Mouse (Mus musculus) CH12.LX (cell line): ENCODE results near the gene Gm44790. TPM values are rescaled to one million over a fixed set of nuclear protein-coding genes. Genes with fewer than 3 reads are reported as not detected.

ENCODE experiments used
- DNase-seq: peaks from one replicate; pipeline ENCODE4 v3.0.0-alpha.2; 2013; ENCODE audit errors: extremely low read depth
- H3K27ac ChIP-seq: 2 replicates; pipeline ENCODE4 v1.5.1; 2012; ENCODE audit warnings: low read depth, mild to moderate bottlenecking, control low read depth, moderate library complexity; ENCODE audit not compliant: insufficient read depth
- H3K27me3 ChIP-seq: replicated peaks from 2 replicates; pipeline ENCODE3; 2012; ENCODE audit warnings: inconsistent platforms
- H3K36me3 ChIP-seq, 2 experiments: replicated peaks in 1 of 2; 2 replicates each; pipeline versions ENCODE3 to v1.6.1; 2012; ENCODE audit warnings: inconsistent platforms in 1 of 2, low read length in 1 of 2, mild to moderate bottlenecking in 1 of 2, mixed read lengths in 1 of 2, moderate library complexity in 1 of 2; ENCODE audit not compliant: control insufficient read depth in 1 of 2, insufficient read depth in 1 of 2
- H3K4me1 ChIP-seq, 2 experiments: 2 replicates each; pipeline ENCODE4 v1.6.1; 2012; ENCODE audit warnings: inconsistent platforms in 1 of 2, moderate library complexity in 1 of 2; ENCODE audit not compliant: insufficient read depth in 2 of 2, control insufficient read depth in 1 of 2
- H3K4me2 ChIP-seq: 2 replicates; pipeline ENCODE4 v1.6.1; 2012; ENCODE audit warnings: low read depth, mild to moderate bottlenecking, control low read depth; ENCODE audit not compliant: poor library complexity, insufficient read depth, severe bottlenecking
- H3K4me3 ChIP-seq, 3 experiments: fragments of 150-350 bp in 1 of 3; sonication (generic) in 1 of 3; replicated peaks in 1 of 3; 2 replicates each; pipeline versions ENCODE3 to v1.5.1; 2011 to 2012; ENCODE audit warnings: low read depth in 2 of 3, low read length in 2 of 3, mild to moderate bottlenecking in 2 of 3, moderate library complexity in 2 of 3, control low read depth in 1 of 3, improper control_type of control experiment in 1 of 3, inconsistent platforms in 1 of 3, mixed read lengths in 1 of 3; ENCODE audit not compliant: poor library complexity in 1 of 3
- H3K79me2 ChIP-seq: replicated peaks from 2 replicates; pipeline ENCODE4 v1.6.1; 2012; ENCODE audit warnings: mild to moderate bottlenecking, moderate library complexity; ENCODE audit not compliant: control insufficient read depth, poor library complexity, insufficient read depth, severe bottlenecking; ENCODE audit errors: extremely low read depth
- H3K9ac ChIP-seq: 2 replicates; pipeline ENCODE4 v1.6.1; 2012; ENCODE audit warnings: low read depth, mild to moderate bottlenecking, control low read depth, moderate library complexity; ENCODE audit not compliant: insufficient read depth
- H3K9me3 ChIP-seq: replicated peaks from 2 replicates; pipeline ENCODE3; 2012; ENCODE audit warnings: low read length, inconsistent platforms, mixed read lengths
- BHLHE40 ChIP-seq: IDR thresholded peaks from 2 replicates; pipeline ENCODE4 v1.6.1; 2011; ENCODE audit warnings: mild to moderate bottlenecking, low read depth, low read length, improper control_type of control experiment
- CHD2 ChIP-seq: IDR thresholded peaks from 2 replicates; pipeline ENCODE4 v1.6.1; 2011; ENCODE audit warnings: low read length, improper control_type of control experiment
- E2F4 ChIP-seq: IDR thresholded peaks from 2 replicates; pipeline ENCODE4 v1.6.1; 2011; ENCODE audit warnings: low read depth, low read length, improper control_type of control experiment; ENCODE audit not compliant: insufficient replicate concordance
- ELF1 ChIP-seq: IDR thresholded peaks from 2 replicates; pipeline ENCODE4 v1.6.1; 2014; ENCODE audit warnings: low read depth, mild to moderate bottlenecking, inconsistent platforms, low read length, improper control_type of control experiment
- EP300 ChIP-seq: IDR thresholded peaks from 2 replicates; pipeline ENCODE4 v1.6.1; 2011; ENCODE audit warnings: low read length, improper control_type of control experiment
- HCFC1 ChIP-seq: IDR thresholded peaks from 2 replicates; pipeline ENCODE4 v1.6.1; 2012; ENCODE audit warnings: low read depth, mild to moderate bottlenecking, inconsistent platforms, low read length, improper control_type of control experiment
- IRF4 ChIP-seq: IDR thresholded peaks from 2 replicates; pipeline ENCODE4 v1.6.1; 2014; ENCODE audit warnings: low read depth, mild to moderate bottlenecking, inconsistent platforms, low read length, improper control_type of control experiment
- MAZ ChIP-seq: IDR thresholded peaks from 2 replicates; pipeline ENCODE4 v1.6.1; 2012; ENCODE audit warnings: low read depth, mild to moderate bottlenecking, inconsistent platforms, low read length, improper control_type of control experiment, moderate library complexity
- MEF2A ChIP-seq: IDR thresholded peaks from 2 replicates; pipeline ENCODE4 v1.6.1; 2014; ENCODE audit warnings: low read depth, mild to moderate bottlenecking, inconsistent platforms, low read length, improper control_type of control experiment, borderline replicate concordance
- NELFE ChIP-seq: IDR thresholded peaks from 2 replicates; pipeline ENCODE4 v1.6.1; 2011; ENCODE audit warnings: low read depth, low read length, improper control_type of control experiment
- NRF1 ChIP-seq: IDR thresholded peaks from 2 replicates; pipeline ENCODE4 v1.6.1; 2014; ENCODE audit warnings: low read depth, mild to moderate bottlenecking, inconsistent platforms, low read length, improper control_type of control experiment, moderate library complexity
- POLR2A ChIP-seq: IDR thresholded peaks from 2 replicates; pipeline ENCODE4 v1.6.1; 2011; ENCODE audit warnings: low read depth, mild to moderate bottlenecking, improper control_type of control experiment, low read length
- RAD21 ChIP-seq: IDR thresholded peaks from 2 replicates; pipeline ENCODE4 v1.6.1; 2011; ENCODE audit warnings: low read depth, mild to moderate bottlenecking, low read length, improper control_type of control experiment, moderate library complexity
- RCOR1 ChIP-seq: conservative IDR thresholded peaks from 2 replicates; pipeline ENCODE4 v1.6.1; 2012; ENCODE audit warnings: low read depth, mild to moderate bottlenecking, inconsistent platforms, low read length, improper control_type of control experiment
- TCF12 ChIP-seq: IDR thresholded peaks from 2 replicates; pipeline ENCODE4 v1.6.1; 2014; ENCODE audit warnings: low read depth, mild to moderate bottlenecking, inconsistent platforms, low read length, improper control_type of control experiment
- ZKSCAN1 ChIP-seq: IDR thresholded peaks from 2 replicates; pipeline ENCODE4 v1.6.1; 2012; ENCODE audit warnings: low read depth, inconsistent platforms, low read length, improper control_type of control experiment, borderline replicate concordance
- ZMIZ1 ChIP-seq: IDR thresholded peaks from 2 replicates; pipeline ENCODE4 v1.6.1; 2012; ENCODE audit warnings: low read depth, mild to moderate bottlenecking, inconsistent platforms, low read length, improper control_type of control experiment
- ZNF384 ChIP-seq: IDR thresholded peaks from 2 replicates; pipeline ENCODE4 v1.6.1; 2012; ENCODE audit warnings: low read depth, low read length, improper control_type of control experiment, inconsistent platforms
- dilution Hi-C: fragments of 300-500 bp; cut with MboI; formaldehyde crosslinking; loops from 2 replicates; pipeline ENCODE4 v1.14.3; 2020; ENCODE audit warnings: low sequenced_read_pairs; ENCODE audit not compliant: extremely low pct_unique_long_range_greater_than_20kb, extremely low pct_ligation_motif_present
- in situ Hi-C: fragments of 300-500 bp; cut with MboI; formaldehyde crosslinking; loops from 3 replicates; pipeline ENCODE4 v1.14.3; 2019; ENCODE audit warnings: low sequenced_read_pairs, low pct_ligation_motif_present, low pct_unique_long_range_greater_than_20kb, mixed read lengths
- polyA plus RNA-seq: library from polyadenylated mRNA; unstranded; fragments of >175 nt; gene quantifications from 2 replicates; pipeline ENCODE4 v1.2.1, GENCODE M21; 2012; ENCODE audit warnings: low read depth; ENCODE audit not compliant: insufficient read length
- total RNA-seq, 2 experiments: library from RNA; depleted of rRNA; stranded (reverse); fragments of 300-350 nt in 1 of 2; fragments of >200 nt in 1 of 2; gene quantifications; 2 replicates each; pipeline ENCODE4 v1.2.3; 2012 to 2014

Gene Gm44790
- total and polyA plus RNA-seq, 3 experiments, result not detected

DNA sequence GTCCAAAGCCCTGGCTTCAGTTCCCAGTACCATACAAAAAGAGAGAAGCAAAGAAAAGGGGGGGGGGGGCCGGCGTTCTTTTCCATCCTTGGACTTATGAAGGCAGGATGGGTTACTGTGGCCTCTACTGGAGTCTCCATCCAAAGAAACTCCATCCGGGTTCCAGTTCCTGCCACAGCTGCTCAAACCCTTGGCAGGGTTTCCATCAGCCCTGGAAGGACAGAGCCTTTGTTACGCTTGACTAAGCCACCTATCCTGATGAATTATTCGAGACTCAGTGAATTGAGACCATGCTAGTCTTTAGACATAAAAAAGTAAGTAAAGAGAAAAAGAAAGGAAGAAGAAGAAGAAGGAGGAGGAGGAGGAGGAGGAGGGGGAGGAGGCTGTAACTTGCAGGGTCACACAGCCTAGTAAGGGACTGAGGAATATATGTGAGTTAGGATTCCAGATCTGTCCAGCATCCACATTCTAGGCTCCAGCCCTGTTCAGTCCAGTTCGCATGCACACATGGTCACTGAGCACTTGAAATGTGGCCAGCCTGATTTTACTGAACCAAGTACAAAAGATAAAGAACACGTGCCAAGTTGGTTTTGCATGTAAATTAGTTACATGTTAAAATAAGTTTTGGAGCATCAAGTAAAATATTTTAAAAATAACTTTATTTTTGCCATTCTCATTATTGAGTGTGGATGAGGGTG lies 59.6 kb downstream of the Gm44790 start:
- in situ Hi-C loops, result no loop called here
- H3K27me3 ChIP-seq, result no peaks in the 10 kb centered on the region
- H3K9ac ChIP-seq, result no peak overlapping the region
- no peaks in the 10 kb centered on the region for H3K79me2 ChIP-seq
- no peak overlapping the region for H3K4me2 ChIP-seq
- peaks cover 9 to 25% of the 10 kb centered on the region in 2 experiments for H3K4me1 ChIP-seq
- TF ChIP-seq CHD2, result no peak
- no peak for TF ChIP-seq ZNF384
- TF ChIP-seq ELF1, result no peak
- H3K9me3 ChIP-seq, result peaks cover 2% of the 10 kb centered on the region
- H3K36me3 ChIP-seq, result no peaks in the 10 kb centered on the region
- no peak for DNase-seq
- H3K27ac ChIP-seq, result no peak overlapping the region
- dilution Hi-C loops, result no loop called here
- no peak overlapping the region for H3K4me3 ChIP-seq

DNA sequence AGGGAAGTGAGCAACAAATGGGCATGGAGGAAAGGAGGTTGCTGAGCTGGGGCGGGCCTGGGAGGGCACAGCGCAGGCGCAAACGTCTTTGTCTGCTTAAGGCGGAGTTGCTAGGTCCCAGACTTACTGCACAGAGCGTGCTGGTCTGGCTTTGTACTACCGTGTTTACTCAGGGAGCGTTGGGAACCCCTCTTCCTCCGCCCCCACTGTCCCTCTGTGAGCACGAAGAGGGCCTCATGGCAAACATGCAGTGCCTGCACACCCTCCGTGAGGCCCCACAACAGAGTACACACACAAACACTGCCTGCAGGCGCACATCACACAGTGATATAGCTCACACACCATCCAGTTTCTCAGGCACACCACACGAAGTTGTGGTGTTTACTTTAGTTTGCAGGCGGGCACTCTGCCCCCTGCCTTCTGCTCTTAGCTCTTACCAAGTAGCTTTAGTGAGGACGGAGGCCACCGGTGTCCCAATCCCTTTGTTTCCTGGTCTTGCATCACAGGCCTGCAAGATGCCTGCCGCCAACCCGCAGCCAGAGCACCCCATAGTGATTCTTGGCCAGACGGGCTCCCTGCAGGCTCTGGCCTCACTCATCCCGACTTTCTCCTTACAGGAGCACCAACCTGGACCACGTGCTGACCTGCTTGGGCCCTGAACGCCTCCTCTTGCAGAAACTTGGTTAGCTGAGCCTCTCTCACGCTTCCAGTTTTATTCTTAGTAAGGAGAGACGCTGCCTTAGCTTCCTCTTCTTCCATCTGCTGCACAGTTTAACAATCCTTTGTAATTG lies 61.1 kb downstream of the Gm44790 start:
- Histone ChIP-seq H3K4me3 (peak overlapping the region in 1 of 3 experiments; percentile 39), H3K27me3 (no peaks in the 10 kb centered on the region), H3K4me2 (no peak overlapping the region), H3K27ac (peak overlapping the region; percentile 5; the same call in 1 of the 2 replicates), H3K9ac (no peak overlapping the region)
- DNase-seq, result peak; percentile 79
- in situ Hi-C loops, result no loop called here
- TF ChIP-seq ZMIZ1 (peak; percentile 57; the same call in 1 of the 2 replicates), EP300 (peak; percentile 35; the same call in 1 of the 2 replicates), POLR2A (peak; percentile 59), RAD21 (no peak), HCFC1 (peak; percentile 17; the same call in 1 of the 2 replicates), ZKSCAN1 (no peak), NRF1 (peak; percentile 80), MEF2A (no peak), RCOR1 (no peak), IRF4 (peak; percentile 35; the same call in 1 of the 2 replicates), MAZ (0 out of 2 replicates have a peak, but pooled peaks have one; percentile 37), ELF1 (no peak), E2F4 (no peak), TCF12 (peak; percentile 27; the same call in 1 of the 2 replicates), BHLHE40 (no peak), NELFE (peak; percentile 28; the same call in 1 of the 2 replicates)
- TF ChIP-seq, all 38 proteins: peak for 9
- H3K79me2 ChIP-seq, result no peaks in the 10 kb centered on the region
- dilution Hi-C loops, result no loop called here
- H3K9me3 ChIP-seq, result peaks cover 2% of the 10 kb centered on the region
- H3K4me1 ChIP-seq, result peaks cover 8 to 25% of the 10 kb centered on the region in 2 experiments
- no peaks in the 10 kb centered on the region for H3K36me3 ChIP-seq
